Mouse (Mus musculus) forebrain, embryonic 10.5 days (tissue): ENCODE measurements around the gene Aldh1a2. TPM values are rescaled to one million over a fixed set of nuclear protein-coding genes. Genes with fewer than 3 reads are reported as not detected.

ENCODE experiments used
- DNase-seq: peaks from one replicate; pipeline ENCODE4 v3.0.0-alpha.2; 2017; ENCODE audit warnings: low spot score; ENCODE audit errors: extremely low spot score
- H3K27ac ChIP-seq: fragments of 300-500 bp; sonication (generic); 2 replicates; pipeline ENCODE4 v1.5.1; 2016; ENCODE audit warnings: mild to moderate bottlenecking
- H3K27me3 ChIP-seq: fragments of 300-500 bp; sonication (generic); 2 replicates; pipeline ENCODE4 v1.6.1; 2016; ENCODE audit warnings: mild to moderate bottlenecking; ENCODE audit not compliant: poor library complexity, severe bottlenecking
- H3K36me3 ChIP-seq: fragments of 300-500 bp; sonication (generic); replicated peaks from 2 replicates; pipeline ENCODE4 v1.6.1; 2016; ENCODE audit warnings: mild to moderate bottlenecking, moderate library complexity
- H3K4me1 ChIP-seq: fragments of 300-500 bp; sonication (generic); 2 replicates; pipeline ENCODE4 v1.6.1; 2016
- H3K4me3 ChIP-seq: fragments of 300-500 bp; sonication (generic); 2 replicates; pipeline ENCODE4 v1.5.1; 2016; ENCODE audit warnings: mild to moderate bottlenecking, moderate library complexity
- H3K9me3 ChIP-seq: fragments of 300-500 bp; sonication (generic); 2 replicates; pipeline ENCODE4 v1.6.1; 2016; ENCODE audit warnings: mild to moderate bottlenecking, moderate library complexity
- WGBS: fragments of 180-500 bp; shearing (Covaris S2); methylation state at CpG from one replicate; pipeline ENCODE4 v1.1.7; 2016; 5-methylcytosine and 5-hydroxymethylcytosine counted together
- polyA plus RNA-seq: library from polyadenylated mRNA; unstranded; fragments of >200 nt; fragmentation: Nextera tagmentation; extraction: Ambion mirVana; gene quantifications from 2 replicates; pipeline ENCODE4 v1.2.1, GENCODE M21; 2016

The Aldh1a2 gene
- polyA plus RNA-seq, 1 experiment from 2014 or later: 0.31 TPM

DNA sequence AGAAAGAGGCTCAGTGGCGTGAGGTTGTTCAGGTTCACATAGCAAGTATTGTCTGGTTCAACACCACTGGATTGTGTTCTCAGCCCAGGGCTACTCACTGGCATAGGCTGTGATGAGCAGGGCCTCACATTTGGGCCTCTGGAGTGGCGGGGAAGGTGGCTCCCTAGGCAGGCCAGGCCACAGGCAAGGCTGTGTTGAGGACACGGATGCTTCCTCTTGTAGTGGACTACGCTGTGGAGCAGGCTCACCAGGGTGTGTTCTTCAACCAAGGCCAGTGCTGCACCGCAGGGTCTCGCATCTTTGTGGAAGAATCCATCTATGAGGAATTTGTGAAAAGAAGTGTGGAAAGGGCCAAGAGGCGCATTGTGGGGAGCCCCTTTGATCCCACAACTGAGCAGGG, 67.6 kb downstream of the Aldh1a2 start:
- H3K27me3 ChIP-seq: no peaks in the 10 kb centered on the region
- 86% methylated on average over 7 of the region's 7 CpGs for WGBS
- H3K36me3 ChIP-seq: no peaks in the 10 kb centered on the region
- no peak for DNase-seq
- H3K4me1 ChIP-seq: no peaks in the 10 kb centered on the region
- H3K4me3 ChIP-seq: no peak overlapping the region
- H3K27ac ChIP-seq: no peak overlapping the region
- H3K9me3 ChIP-seq: no peaks in the 10 kb centered on the region

- Histone ChIP-seq H3K36me3 (no peaks in the 10 kb centered on the region), H3K4me1 (no peaks in the 10 kb centered on the region), H3K27me3 (no peaks in the 10 kb centered on the region), H3K4me3 (no peak overlapping the region), H3K27ac (no peak overlapping the region), H3K9me3 (no peaks in the 10 kb centered on the region)
- DNase-seq: no peak
- 94% methylated on average over 3 of the region's 3 CpGs for WGBS
Observed at GRCm38 (mm10) chr9:71285231-71285630, 69.6 kb downstream of the Aldh1a2 start.

- WGBS: 91% methylated on average over 9 of the region's 9 CpGs
- H3K9me3 ChIP-seq: no peaks in the 10 kb centered on the region
- H3K36me3 ChIP-seq: no peaks in the 10 kb centered on the region
- H3K4me1 ChIP-seq: no peaks in the 10 kb centered on the region
- H3K27me3 ChIP-seq: no peaks in the 10 kb centered on the region
- DNase-seq: no peak
- H3K27ac ChIP-seq: no peak overlapping the region
- H3K4me3 ChIP-seq: no peak overlapping the region
Observed at GRCm38 (mm10) chr9:71286420-71286819, 70.8 kb downstream of the Aldh1a2 start.

DNA sequence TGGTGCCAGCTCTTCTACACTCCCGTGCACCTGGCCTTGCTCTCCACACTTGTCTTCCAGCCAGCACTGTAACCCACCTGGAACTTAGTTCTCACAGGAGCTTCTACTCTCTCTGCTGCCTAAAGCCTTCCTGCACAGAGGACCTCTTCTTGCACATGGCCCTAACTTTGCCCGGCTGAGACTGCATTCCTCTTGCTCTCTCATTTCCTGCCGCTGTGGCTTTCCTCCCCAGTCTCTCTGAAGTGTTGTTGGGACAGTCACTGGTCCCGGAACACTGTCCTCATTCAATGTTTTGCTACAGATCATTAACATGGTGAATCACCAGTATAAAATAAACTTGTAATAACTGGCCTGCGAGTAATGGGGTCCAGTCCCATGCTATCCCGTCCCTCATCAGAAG, 73.1 kb downstream of the Aldh1a2 start:
- no peaks in the 10 kb centered on the region for H3K36me3 ChIP-seq
- WGBS: 85% methylated on average over 6 of the region's 6 CpGs
- no peaks in the 10 kb centered on the region for H3K4me1 ChIP-seq
- H3K4me3 ChIP-seq: no peak overlapping the region
- H3K9me3 ChIP-seq: no peaks in the 10 kb centered on the region
- no peaks in the 10 kb centered on the region for H3K27me3 ChIP-seq
- no peak overlapping the region for H3K27ac ChIP-seq
- no peak for DNase-seq

GRCm38 (mm10) chr9:71289810-71290209, 74.2 kb downstream of the Aldh1a2 start:
- Histone ChIP-seq H3K4me3 (no peak overlapping the region), H3K9me3 (no peaks in the 10 kb centered on the region), H3K4me1 (no peaks in the 10 kb centered on the region), H3K36me3 (no peaks in the 10 kb centered on the region), H3K27me3 (no peaks in the 10 kb centered on the region), H3K27ac (no peak overlapping the region)
- no peak for DNase-seq
- WGBS: 87% methylated on average over 3 of the region's 3 CpGs

- DNase-seq: no peak
- no peaks in the 10 kb centered on the region for H3K36me3 ChIP-seq
- H3K27me3 ChIP-seq: no peaks in the 10 kb centered on the region
- no peaks in the 10 kb centered on the region for H3K4me1 ChIP-seq
- H3K9me3 ChIP-seq: no peaks in the 10 kb centered on the region
- H3K4me3 ChIP-seq: no peak overlapping the region
- WGBS: 81% methylated on average over 1 of the region's 1 CpGs
- H3K27ac ChIP-seq: no peak overlapping the region
Observed at GRCm38 (mm10) chr9:71290730-71291129, 75.1 kb downstream of the Aldh1a2 start.

GRCm38 (mm10) chr9:71295501-71295900, 79.9 kb downstream of the Aldh1a2 start:
- Histone ChIP-seq H3K4me1 (no peaks in the 10 kb centered on the region), H3K4me3 (no peak overlapping the region), H3K9me3 (no peaks in the 10 kb centered on the region), H3K27ac (no peak overlapping the region), H3K36me3 (no peaks in the 10 kb centered on the region), H3K27me3 (no peaks in the 10 kb centered on the region)
- WGBS: 75% methylated on average over 8 of the region's 8 CpGs
- no peak for DNase-seq

- WGBS: 49% methylated on average over 2 of the region's 2 CpGs
- H3K9me3 ChIP-seq: no peaks in the 10 kb centered on the region
- H3K36me3 ChIP-seq: no peaks in the 10 kb centered on the region
- H3K27me3 ChIP-seq: no peaks in the 10 kb centered on the region
- H3K4me1 ChIP-seq: no peaks in the 10 kb centered on the region
- DNase-seq: no peak
- H3K27ac ChIP-seq: no peak overlapping the region
- H3K4me3 ChIP-seq: no peak overlapping the region
Observed at GRCm38 (mm10) chr9:71303594-71303993, 88.0 kb downstream of the Aldh1a2 start.

- Histone ChIP-seq H3K9me3 (no peaks in the 10 kb centered on the region), H3K27me3 (no peaks in the 10 kb centered on the region), H3K4me1 (no peaks in the 10 kb centered on the region), H3K27ac (no peak overlapping the region), H3K36me3 (no peaks in the 10 kb centered on the region), H3K4me3 (no peak overlapping the region)
- no peak for DNase-seq
- 85% methylated on average over 9 of the region's 9 CpGs for WGBS
Observed at GRCm38 (mm10) chr9:71307106-71307789, 91.7 kb downstream of the Aldh1a2 start.

DNA sequence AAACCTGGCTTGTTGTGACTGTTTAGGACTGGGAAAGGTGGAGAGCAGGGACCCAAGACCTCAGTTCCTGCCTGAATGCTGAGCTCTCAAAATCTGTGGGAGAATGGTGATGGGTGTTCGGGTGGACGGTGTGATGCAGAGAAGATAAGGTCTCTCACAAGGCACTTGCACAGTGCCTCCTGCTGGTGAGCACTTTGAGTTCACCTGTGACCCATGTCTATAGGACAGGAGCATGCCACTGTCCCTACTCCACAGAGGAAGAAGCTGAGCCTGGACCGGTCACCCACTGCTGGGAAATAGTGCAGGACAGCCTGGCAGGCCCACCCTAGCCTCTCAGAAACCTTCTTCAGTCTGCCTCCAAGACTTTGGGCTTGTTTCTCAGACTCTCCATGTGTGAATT, 100.4 kb downstream of the Aldh1a2 start:
- Histone ChIP-seq H3K36me3 (no peaks in the 10 kb centered on the region), H3K27ac (no peak overlapping the region), H3K4me1 (no peaks in the 10 kb centered on the region), H3K4me3 (no peak overlapping the region), H3K27me3 (no peaks in the 10 kb centered on the region), H3K9me3 (no peaks in the 10 kb centered on the region)
- 87% methylated on average over 3 of the region's 3 CpGs for WGBS
- no peak for DNase-seq

DNA sequence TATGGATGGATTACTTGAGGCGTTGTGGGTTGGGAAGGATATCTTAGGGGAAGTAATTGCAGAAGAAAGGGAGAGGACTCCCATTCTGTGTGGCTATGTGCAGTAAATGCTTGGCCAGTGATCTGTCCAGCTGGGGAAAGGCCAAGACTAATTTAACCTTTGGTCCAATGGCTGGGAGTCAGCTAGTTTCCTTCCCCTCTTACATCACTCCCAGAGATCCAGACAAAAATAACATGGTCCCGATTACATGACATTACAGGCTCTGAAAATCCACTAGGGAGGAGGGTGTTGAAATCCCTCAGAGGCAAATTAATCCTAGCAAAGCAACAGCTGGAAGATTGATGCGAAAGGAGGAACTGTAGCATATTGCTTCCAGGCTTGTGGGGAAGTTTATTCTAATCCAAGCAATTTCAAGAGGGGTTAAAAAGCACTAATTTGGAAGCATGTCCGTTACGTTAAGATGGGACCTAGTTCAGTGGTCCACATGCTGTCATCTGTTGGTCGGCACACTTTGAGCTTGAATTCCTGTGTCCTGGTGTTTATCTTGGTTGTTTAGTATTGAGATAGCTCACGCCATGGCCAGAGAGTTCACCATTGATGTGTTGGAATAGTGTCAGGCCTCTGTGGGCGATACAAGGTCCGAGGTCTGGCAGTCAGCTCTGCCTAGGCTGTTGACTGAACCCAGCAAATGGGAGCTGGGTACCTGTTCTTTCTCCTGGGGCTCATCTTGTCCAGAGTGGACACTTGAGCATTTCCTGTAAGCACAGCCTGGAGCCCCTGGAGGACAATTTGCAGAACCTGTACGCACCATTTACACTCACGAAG, 101.7 kb downstream of the Aldh1a2 start:
- Histone ChIP-seq H3K36me3 (no peaks in the 10 kb centered on the region), H3K27ac (no peak overlapping the region), H3K27me3 (no peaks in the 10 kb centered on the region), H3K9me3 (no peaks in the 10 kb centered on the region), H3K4me3 (no peak overlapping the region), H3K4me1 (peaks cover 4% of the 10 kb centered on the region; the same call in 1 of the 2 replicates)
- DNase-seq: no peak
- WGBS: 87% methylated on average over 11 of the region's 11 CpGs

GRCm38 (mm10) chr9:71317921-71318241, 102.3 kb downstream of the Aldh1a2 start:
- no peak for DNase-seq
- Histone ChIP-seq H3K36me3 (no peaks in the 10 kb centered on the region), H3K27ac (no peak overlapping the region), H3K4me3 (no peak overlapping the region), H3K4me1 (peaks cover 4% of the 10 kb centered on the region; the same call in 1 of the 2 replicates), H3K9me3 (no peaks in the 10 kb centered on the region), H3K27me3 (no peaks in the 10 kb centered on the region)
- 87% methylated on average over 3 of the region's 3 CpGs for WGBS

DNA sequence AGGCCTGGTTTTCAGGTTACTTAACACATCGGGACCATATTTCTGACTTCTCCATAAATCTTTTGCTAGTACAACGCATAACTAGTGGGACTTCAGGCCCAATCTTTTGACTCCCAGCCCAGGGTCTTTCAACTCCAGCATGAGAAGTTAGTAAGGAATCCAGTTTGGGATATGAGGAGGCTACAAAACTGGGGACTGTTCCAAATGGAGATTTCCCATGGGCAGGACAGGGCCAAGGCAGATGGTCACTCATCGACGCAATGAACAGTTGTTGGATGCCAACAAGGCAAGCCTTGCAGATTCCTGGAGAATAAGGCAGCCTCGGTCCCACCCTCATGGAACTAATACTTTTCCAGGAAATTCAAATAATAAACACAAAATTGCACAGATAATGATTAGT, 104.2 kb downstream of the Aldh1a2 start:
- 98% methylated on average over 5 of the region's 5 CpGs for WGBS
- no peak overlapping the region for H3K4me3 ChIP-seq
- H3K36me3 ChIP-seq: no peaks in the 10 kb centered on the region

More for the DNA sequence above, 104.2 kb downstream of the Aldh1a2 start:
- no peak for DNase-seq
- H3K27me3 ChIP-seq: no peaks in the 10 kb centered on the region
- H3K27ac ChIP-seq: no peak overlapping the region
- no peaks in the 10 kb centered on the region for H3K9me3 ChIP-seq
- H3K4me1 ChIP-seq: peaks cover 4% of the 10 kb centered on the region; the same call in 1 of the 2 replicates
